Mouse (Mus musculus) heart, postnatal 10 days (tissue): ENCODE data around the gene Efna2. TPM values are rescaled to one million over a fixed set of nuclear protein-coding genes. Genes with fewer than 3 reads are reported as not detected.
A peak's percentile ranks its signal among the peaks of the same experiment; 100 is the strongest.
"Not testable (repeated sequence)": the region's sequence is repeated elsewhere in the genome, so short reads cannot be mapped to it uniquely, and the experiment has no call there.

ENCODE experiments used
- DNase-seq, 2 experiments: peaks; one replicate each; pipeline ENCODE4 v3.0.0; 2021
- intact Hi-C: fragments of 180-260 bp; cut with DNase I; formaldehyde crosslinking; loops from one replicate; pipeline ENCODE4 v1.15.1; 2025
- total RNA-seq, 2 experiments: library from RNA; stranded (reverse); gene quantifications; 2 replicates each; pipeline ENCODE4 v1.2.3; 2021

Efna2 gene
- total RNA-seq, 2 experiments from 2014 or later = 1.4 to 1.7 TPM

DNA sequence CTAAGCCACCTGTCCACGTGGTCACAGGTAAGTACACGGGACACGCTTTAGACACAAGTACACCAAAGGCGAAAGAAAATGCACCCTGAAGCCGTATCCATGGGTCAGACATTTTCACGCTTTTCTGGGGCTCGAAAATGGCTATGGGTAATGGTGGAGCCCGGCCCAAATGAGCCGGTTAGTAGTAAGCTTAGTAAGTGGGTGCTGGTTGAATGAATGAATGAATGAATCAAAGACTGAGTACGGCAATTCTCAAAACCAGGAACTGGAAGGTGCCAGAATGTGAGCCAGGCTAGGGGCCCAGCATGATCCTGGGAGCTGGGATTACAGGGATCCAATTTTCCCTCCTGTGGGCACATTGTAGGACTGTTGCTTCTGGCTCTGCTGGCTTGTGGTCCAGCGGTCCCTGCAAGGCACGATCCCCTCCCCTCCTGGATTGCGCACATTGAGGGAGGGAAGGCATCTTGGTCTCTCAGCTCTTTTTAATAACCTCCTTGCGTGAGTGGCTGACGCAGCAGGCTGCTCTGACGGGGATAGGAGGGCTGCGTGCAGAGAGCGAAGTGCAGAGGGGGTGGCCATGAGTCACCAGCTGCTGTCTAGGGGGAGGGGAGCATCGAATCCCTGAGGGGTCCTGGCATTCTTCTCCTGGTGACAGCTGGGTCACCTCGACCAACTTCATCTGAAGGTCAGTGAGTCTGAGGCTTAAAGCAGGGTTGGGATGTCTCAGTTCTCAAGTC is 13.7 kb upstream of the Efna2 start, which contains the start of gene Cirbp:
TSS of gene Cirbp (plus strand) at position 594 of the 737 bp plus-strand sequence.
- peak; percentile 59 to 66 for DNase-seq
- intact Hi-C loops = loop anchor here (1.0 kb wide), 1 partner anchor 20 kb away; no protein-coding TSS in a partner anchor

DNA sequence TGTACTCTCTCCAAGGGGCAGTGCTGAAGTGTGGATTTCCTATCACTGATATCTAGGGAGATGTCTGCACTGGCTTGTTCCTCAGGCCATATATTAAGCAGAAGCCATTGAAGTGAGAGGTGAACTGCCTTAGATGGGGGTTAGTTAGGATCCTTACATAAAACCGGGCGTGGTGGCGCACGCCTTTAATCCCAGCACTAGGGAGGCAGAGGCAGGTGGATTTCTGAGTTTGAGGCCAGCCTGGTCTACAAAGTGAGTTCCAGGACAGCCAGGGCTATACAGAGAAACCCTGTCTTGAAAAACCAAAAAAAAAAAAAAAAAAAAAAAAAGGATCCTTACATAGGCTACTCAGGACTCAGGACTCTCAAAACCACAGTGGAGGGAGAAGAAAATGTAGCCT is 13.1 kb upstream of the Efna2 start:
- intact Hi-C loops, DNase-seq: not testable (repeated sequence)

DNA sequence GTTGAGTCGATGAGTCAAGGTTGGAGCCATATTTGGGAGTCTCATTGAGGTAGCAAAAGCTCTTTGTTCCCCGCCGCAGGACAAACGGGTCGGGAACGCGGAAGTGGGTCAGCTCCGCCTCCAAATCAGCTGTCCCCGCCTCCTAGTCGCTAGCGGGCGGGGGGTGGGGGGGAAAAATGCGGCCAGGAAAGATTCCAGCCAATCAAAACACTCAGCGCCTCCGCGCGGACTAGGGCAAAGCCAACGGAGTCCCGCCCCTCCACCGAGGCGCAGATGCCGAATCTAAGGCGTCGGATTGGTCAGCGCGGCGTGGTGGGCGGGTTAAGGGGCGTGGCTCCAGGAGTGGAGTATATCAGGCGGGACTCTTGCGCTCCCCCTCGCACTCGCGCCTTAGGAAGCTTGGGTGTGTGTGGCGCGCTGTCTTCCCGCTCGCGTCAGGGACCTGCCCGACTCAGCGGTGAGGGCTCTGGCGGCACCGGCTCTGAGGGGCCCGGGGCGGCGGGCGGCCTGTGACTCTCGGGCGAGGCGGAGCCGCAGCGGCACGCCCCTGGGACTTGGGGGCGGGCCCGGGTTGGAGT is 11.7 kb upstream of the Efna2 start:
- intact Hi-C loops = no loop called here
- peak; percentile 99 to 100 for DNase-seq

DNA sequence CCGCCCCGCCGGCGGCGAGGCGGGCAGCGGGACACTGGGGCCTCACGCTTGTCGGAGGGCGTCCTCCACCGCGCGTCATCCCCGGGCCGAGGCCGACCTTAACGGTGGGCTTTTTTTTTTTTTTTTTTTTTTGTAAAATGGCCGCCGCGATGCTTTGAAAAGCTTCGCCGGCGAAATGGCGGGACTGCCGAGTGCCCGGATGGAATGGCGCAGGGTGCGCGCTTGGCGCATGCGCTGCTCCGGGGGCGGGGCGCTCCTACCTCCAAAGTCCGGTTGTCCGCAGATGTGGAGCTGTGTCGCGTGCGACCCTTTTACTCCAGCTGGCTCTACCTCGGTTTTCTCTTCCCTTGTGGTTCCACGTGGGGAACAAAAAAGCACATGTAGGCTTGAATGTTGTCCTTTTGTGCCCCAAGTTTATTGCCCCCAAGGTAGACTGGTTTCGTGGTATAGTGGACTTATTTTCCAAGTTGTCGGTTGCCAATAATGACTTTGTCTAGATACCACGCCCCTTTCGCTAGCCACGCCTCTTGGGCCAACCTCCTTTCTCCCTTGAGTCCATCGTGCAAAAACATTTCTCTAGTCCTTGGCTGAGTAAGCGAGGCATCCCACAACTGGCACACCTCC is 11.1 kb upstream of the Efna2 start:
- peak; percentile 95 to 97 for DNase-seq
- intact Hi-C loops = no loop called here

DNA sequence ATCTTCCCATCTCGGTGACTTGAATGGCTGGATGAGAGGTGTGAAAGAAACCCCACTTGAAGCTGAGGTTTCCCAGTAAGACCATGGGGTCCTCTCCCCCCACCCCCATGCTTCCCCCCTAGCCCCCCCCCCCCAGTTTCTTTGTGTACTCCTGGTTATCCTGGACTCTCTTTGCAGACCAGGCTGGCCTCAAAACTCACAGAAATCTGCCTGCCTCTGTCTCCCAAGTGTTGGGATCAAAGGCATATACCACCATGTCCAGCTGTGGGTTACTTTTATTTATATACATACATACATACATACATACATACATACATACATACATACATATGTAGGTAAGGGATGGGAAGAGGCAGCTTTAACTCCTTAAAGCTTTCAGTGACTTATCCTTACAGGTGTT is 10.2 kb upstream of the Efna2 start:
- intact Hi-C loops = no loop called here
- no peak for DNase-seq

DNA sequence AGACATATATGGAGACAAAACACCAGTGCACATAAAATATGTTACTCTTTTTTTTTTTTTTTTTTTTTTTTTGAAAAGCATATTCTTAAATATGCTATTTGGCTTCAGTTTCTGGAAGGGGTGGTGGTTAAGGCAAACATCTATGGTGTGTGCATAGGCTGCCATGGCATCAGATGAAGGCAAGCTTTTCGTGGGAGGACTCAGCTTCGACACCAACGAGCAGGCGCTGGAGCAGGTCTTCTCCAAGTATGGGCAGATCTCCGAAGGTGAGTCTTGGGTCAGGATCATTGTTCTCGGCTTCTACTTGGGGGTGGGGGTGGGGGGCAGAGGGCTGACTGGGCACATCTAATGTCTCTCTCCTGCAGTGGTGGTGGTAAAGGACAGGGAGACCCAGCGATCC is 9.6 kb upstream of the Efna2 start:
- DNase-seq = no peak
- intact Hi-C loops = loop anchor here (10.0 kb wide), 1 partner anchor 175 kb away; the partner anchor contains the start of gene Adamtsl5

DNA sequence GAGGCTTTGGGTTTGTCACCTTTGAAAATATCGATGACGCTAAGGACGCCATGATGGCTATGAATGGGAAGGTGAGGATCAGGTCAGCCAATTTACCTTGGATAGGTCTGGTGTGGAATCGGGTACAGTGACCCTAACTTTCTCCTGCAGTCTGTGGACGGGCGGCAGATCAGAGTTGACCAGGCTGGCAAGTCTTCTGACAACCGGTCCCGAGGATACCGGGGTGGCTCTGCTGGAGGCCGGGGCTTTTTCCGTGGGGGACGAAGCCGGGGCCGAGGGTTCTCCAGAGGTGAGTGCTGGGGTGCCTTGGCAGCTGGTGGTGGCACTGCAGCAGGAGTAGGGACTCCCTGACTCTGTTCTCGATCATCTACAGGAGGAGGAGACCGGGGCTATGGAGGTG is 9.2 kb upstream of the Efna2 start:
- intact Hi-C loops = loop anchor here (10.0 kb wide), 1 partner anchor 175 kb away; the partner anchor contains the start of gene Adamtsl5
- DNase-seq = no peak

DNA sequence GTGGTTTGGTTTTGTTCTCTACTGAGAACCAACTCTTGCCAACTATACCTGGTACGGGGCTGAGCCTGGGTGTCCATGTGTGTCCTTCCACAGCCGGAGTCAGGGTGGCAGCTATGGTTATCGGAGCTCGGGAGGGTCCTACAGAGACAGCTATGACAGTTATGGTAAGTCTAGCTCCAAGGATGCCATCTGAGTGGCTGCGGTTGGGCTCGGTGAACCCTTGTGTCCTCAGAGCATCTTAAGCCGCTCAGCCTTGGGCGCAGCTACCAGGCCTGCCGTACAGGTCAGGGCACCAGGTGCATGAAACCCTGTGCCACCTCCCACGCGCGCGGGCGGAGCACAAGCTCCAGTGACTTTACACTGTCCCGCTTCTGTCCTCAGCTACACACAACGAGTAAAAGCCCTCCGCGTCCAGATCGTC is 8.7 kb upstream of the Efna2 start:
- intact Hi-C loops = loop anchor here (10.0 kb wide), 1 partner anchor 174 kb away; the partner anchor contains the start of gene Adamtsl5
- DNase-seq = peak in 1 of 2 experiments; percentile 4

DNA sequence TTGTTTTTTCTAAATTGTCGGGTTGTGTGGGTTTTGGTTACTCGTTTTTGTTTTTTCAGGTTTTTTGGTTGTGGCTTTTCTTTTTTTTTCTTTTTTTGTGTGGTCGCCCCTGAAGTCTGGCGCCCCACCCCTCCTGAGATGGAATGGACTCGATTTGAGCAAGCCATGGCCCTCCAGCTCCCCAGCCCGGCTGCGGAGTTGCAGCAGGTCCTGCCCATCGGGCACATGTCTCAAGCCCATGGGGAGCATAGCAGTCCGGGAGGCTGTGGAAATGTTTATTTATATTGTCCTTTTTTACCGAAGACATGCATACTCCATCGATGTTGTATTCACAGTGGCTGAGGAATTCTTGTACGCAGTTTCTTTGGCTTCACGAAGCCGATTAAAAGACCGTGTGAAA is 8.0 kb upstream of the Efna2 start:
- intact Hi-C loops = loop anchor here (10.0 kb wide), 1 partner anchor 174 kb away; the partner anchor contains the start of gene Adamtsl5
- DNase-seq = no peak

DNA sequence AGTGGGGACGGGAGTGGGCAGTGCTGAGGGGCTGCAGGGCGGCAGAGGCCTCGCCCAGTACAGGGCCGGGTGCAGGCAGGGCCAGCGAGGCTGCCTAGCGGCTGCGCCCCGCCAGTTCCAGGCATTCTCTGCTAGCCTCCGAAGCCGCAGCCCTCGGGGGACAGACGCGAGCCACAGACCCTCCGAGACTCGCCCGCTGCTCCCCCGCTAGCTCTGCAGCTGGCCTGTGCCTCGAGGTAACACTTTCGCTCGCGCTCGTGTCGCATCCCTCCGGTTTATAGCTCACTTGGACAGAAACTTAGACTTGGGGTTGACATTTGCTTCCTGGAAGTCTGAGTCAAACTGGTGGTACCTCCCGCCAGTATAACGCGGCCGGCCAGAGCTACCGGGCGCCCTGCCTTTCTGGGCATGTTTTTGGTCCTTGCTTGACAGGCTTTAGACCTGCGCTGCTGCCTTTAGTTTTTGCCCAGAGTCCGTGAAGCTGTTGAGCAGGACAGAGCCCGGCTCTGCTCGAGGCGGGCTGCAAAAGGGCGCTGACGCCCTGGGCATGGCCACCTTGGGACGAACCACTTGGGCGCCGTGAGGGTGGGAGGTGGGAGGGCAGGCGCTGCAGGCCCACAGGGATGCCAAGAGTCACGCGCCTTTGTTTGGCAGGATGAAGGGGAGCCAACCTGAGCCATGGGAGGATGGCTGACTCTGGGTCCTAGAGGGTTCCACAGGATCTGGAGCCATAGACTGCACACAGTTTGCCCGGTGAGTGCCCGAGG is 7.3 kb upstream of the Efna2 start:
- intact Hi-C loops = loop anchor here (10.0 kb wide), 1 partner anchor 173 kb away; the partner anchor contains the start of gene Adamtsl5
- peak; percentile 55 for DNase-seq

DNA sequence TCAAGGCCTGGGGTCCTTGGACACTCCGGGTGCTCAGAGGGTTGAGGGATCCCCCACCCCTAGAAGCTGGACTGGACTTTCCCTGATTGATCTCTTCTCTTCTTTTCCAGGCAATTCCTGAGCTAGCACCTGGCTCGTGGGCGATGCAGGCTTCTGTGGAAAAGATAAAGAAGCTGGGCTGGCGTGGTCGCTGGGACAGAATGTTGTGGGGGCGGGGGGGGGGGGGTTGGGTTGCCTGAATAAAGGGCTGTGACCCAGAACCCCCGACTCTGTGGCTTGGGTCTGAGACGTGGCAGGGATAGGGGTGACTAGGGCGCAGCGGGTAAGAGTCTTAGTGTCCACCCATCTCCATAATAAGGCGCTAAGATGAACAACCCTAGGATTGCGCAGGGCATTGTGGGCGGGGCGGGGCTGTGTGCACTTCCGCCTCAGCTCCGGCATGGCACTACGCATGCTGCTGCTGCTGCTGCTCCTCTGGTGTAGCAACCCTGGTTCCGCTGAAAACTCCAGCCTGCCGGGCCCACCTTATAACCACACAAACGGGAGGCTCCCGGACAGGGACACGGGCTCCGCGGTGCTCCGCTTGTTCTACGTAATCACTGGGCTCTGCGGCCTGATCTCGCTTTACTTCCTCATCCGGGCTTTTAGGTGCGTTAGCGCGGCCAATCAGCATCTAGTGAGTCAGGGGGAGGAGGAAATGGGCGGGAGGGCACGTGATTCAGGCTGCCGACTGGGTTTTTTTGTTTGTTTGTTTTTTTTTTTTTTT is 6.6 kb upstream of the Efna2 start, which contains the start of gene 1600002K03Rik:
TSS of gene 1600002K03Rik (plus strand) at position 418 of the 766 bp plus-strand sequence.
- peak; percentile 93 for DNase-seq
- intact Hi-C loops = loop anchor here (10.0 kb wide), 1 partner anchor 172 kb away; the partner anchor contains the start of gene Adamtsl5

DNA sequence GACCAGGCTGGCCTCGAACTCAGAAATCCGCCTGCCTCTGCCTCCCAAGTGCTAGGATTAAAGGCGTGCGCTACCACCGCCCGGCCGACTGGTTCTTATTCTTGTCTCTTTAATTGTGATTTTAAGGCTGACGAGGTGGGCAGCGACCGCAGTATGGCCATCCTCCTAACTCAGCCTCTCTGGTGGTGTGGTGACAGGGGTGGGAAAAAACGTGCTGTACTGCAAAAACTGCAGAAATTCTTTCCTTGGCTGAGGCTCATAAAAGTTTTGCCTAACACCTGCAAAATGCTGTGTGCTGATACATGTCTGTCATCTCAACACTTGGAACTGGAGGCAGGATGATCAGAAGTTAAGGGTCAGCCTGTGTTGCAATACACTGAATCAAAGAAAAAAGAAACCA is 5.9 kb upstream of the Efna2 start:
- intact Hi-C loops = loop anchor here (10.0 kb wide), 1 partner anchor 171 kb away; the partner anchor contains the start of gene Adamtsl5
- DNase-seq = no peak

DNA sequence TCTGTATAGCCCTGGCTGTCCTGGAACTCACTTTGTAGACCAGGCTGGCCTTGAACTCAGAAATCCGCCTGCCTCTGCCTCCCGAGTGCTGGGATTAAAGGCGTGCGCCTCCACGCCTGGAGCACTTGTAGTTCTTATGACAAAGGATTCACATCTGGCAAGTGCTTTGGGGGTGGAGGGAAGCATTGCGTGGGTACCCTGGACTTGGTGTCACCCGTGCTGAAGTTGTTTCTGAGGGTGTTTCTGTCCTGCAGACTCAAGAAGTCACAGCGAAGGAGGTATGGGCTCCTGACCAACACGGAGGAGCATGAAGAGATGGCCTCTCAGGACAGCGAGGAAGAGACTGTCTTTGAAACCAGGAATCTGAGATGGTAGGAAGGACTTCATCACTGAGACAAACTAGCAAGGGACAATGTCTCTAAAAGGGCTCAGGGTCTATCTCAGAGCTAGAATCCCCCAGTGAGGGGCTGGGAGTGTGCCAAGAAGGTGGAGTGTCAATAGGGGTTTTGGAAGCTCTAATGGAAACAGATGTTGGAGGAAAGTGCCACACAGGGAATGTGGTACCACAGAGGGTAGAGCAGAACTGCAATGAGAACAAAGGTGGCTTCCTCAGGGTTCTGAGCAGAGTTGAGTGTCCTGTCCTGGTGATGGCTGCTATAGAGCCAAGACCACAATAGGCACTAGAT is 5.2 kb upstream of the Efna2 start:
- DNase-seq = peak in 1 of 2 experiments; percentile 12

DNA sequence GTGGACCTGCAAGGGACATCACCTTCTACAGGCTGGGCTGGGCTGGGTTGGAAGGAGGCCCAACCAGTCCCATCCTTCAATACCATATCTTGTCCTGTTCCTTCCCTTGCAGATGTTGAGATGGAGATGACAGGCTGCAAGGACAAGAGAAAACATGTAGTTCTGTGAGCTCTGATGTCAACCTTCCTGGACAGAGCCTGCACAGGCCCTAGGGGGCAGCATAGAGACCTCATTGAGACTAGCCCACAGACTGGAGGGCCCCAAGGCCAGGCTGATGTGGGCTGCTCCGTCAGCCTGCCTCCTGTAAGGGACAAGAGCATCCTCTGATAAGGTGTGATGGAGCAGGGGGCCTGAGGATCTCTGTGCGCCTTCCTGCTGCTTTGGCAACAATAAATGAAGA is 4.6 kb upstream of the Efna2 start:
- intact Hi-C loops = loop anchor here (1.0 to 10.0 kb wide), 3 partner anchors 71 to 198 kb away; partner anchors contain the start of gene Adamtsl5
- peak in 1 of 2 experiments; percentile 16 for DNase-seq

More for the DNA sequence above, 5.2 kb upstream of the Efna2 start:
- intact Hi-C loops = loop anchor here (10.0 kb wide), 1 partner anchor 171 kb away; the partner anchor contains the start of gene Adamtsl5

DNA sequence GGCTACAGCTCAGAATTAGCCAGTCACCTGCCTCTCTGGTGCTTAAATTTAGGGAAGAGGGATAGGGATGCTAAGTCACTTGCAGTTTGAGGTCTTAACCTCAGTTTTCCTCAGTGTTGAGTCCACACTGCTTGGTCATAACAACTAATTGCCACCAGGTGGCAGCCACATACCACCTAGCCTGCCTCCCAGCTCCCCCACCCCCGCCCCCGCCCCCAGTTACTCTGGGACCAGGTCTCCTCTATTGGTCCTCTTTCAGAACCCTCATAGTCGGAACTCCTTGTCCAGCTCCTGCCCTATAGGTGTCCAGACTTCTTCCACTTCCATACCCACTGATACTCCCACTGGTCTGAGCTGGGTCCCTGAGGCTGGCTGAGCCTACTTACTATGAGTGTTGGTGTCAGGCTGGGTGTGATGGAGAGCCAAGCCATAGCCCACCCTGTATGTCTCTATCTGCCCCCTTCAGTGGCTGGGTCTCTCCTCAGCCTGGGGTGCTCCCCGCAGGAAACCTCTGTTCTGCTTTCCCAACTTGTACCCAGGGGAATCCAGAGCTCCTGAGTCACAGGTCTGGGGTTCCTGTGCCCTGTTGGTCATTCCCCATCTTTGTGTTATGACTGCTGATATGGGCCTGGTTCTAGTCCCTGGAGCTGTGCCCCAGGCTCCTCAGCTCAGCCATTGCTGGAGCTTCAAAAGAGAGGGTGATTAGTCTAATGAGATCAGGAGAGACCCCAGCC is 3.6 kb upstream of the Efna2 start:
- DNase-seq = peak; percentile 40 to 65
- intact Hi-C loops = loop anchor here (1.0 to 10.0 kb wide), 4 partner anchors 17 to 197 kb away; partner anchors contain the start of gene Adamtsl5

DNA sequence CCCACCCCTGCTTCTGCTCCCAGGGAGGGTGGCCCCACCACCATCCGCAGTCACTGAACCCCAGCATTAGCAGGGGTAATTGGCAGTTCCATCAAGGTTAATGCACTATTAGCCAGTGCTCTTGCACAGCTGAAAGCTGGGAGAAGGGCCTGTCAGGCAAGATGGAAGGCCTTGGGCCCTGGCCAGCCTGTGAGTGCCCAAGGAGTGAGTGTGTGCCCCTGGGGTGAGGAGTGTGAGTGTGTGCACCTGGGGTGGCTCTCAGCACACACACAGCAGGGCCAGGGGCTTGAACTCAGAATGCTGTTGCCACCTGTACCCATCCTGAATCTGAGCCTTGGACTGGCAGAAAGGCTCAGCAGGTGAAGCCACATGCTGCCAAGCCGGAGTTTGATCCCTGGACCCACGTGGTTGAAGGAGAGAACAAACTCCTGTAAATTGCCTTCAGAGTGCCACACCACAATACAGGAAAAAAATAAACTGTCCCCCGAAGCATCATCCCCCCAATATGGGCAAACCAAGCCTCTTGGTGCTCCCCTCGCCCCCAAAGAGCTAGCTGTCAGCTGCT is 2.9 kb upstream of the Efna2 start:
- no peak for DNase-seq

More for the DNA sequence above, 2.9 kb upstream of the Efna2 start:
- intact Hi-C loops = loop anchor here (2.0 to 10.0 kb wide), 3 partner anchors 16 to 196 kb away; partner anchors contain the start of gene Adamtsl5
